Mouse (Mus musculus) megakaryocyte, embryonic 14.5 days (primary cell): ENCODE measurements around the gene Isyna1.

Experiments
- FLI1 ChIP-seq: IDR thresholded peaks from 2 replicates; pipeline ENCODE4 v1.6.1; 2012; ENCODE audit warnings: low read length, inconsistent platforms, mixed read lengths
- GATA1 ChIP-seq: IDR thresholded peaks from 3 replicates; pipeline ENCODE4 v1.6.1; 2012; ENCODE audit warnings: mixed read lengths, low read length, inconsistent platforms, borderline replicate concordance

GRCm38 (mm10) chr8:70595811-70596210 is 1.6 kb downstream of the Isyna1 start:
- no peak for TF ChIP-seq GATA1
- TF ChIP-seq FLI1, result no peak
